Mouse (Mus musculus): ENCODE measurements at regions not wholly inside any gene's neighbourhood (a gene's known extent, or its start where the extent isn't known, plus 50 kb on each side); places are given as distances from the start of the nearest gene placed in this dataset.

DNA sequence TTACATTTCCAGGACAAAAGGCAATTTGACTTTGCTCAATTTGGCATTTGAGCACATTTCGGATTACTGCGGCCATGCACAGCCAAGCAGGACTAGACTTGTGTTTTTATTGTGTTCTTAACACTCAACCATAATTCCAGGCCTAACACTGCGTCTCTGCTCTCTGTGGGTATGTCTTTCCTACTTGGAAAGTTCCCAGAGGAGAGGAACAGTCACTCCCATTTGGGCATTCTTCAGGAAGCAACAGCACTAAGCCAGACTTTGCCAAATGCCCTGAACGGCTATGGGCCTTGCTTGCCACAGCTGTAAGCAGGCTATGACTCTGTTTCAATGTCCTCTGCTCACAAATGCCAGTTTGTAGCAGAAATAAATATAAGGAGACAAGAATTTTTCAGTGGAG is 56.5 kb upstream of the Pdk3 start:
- H3K36me3 ChIP-seq (ENCODE audit: control insufficient read depth, insufficient read depth, low read length): no peaks in the 10 kb centered on the region

DNA sequence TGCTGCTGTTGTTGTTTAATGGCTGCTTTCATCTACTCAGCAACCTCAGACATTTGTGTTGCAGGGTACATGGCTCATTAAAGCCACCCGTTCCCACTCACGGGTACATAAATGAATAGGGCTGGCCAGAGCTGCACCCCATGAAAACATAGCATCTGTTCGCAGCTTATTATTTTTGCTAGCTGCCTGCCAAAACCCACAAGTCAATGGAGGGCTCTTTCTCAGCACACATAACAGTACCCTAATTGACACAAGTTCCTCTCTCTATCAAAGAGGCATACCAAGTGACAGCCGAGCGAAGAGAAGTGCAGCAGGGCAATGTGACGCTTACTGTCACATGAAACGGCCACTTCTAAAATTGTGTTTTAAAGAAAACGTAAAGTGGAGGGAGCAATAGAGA is 57.0 kb upstream of the Pdk3 start:
- no peaks in the 10 kb centered on the region for H3K4me1 ChIP-seq (ENCODE audit: control insufficient read depth, insufficient read depth, low read length)
- no peak for TF ChIP-seq CTCF (IDR thresholded peaks at IDR 0.05; ENCODE audit: control insufficient read depth, insufficient read depth, insufficient replicate concordance, low read depth, low read length)
- no peak for TF ChIP-seq POLR2A (IDR thresholded peaks at IDR 0.05; ENCODE audit: control insufficient read depth, low read depth, low read length)
- H3K4me3 ChIP-seq (ENCODE audit: control insufficient read depth, low read depth, low read length): no peak overlapping the region
- H3K36me3 ChIP-seq (ENCODE audit: control insufficient read depth, insufficient read depth, low read length): no peaks in the 10 kb centered on the region
- H3K27me3 ChIP-seq (ENCODE audit: control insufficient read depth, insufficient read depth, low read length): no peaks in the 10 kb centered on the region
- peak overlapping the region; percentile 58 for H3K27ac ChIP-seq (ENCODE audit: control insufficient read depth, insufficient read depth, low read depth, low read length)

More for the DNA sequence above, 56.5 kb upstream of the Pdk3 start:
- Histone ChIP-seq H3K4me1 (ENCODE audit: control insufficient read depth, insufficient read depth, low read length) (no peaks in the 10 kb centered on the region), H3K4me3 (ENCODE audit: control insufficient read depth, low read depth, low read length) (no peak overlapping the region), H3K27me3 (ENCODE audit: control insufficient read depth, insufficient read depth, low read length) (no peaks in the 10 kb centered on the region), H3K27ac (ENCODE audit: control insufficient read depth, insufficient read depth, low read depth, low read length) (no peak overlapping the region)
- TF ChIP-seq CTCF (IDR thresholded peaks at IDR 0.05; ENCODE audit: control insufficient read depth, insufficient read depth, insufficient replicate concordance, low read depth, low read length) (no peak), POLR2A (IDR thresholded peaks at IDR 0.05; ENCODE audit: control insufficient read depth, low read depth, low read length) (no peak)

DNA sequence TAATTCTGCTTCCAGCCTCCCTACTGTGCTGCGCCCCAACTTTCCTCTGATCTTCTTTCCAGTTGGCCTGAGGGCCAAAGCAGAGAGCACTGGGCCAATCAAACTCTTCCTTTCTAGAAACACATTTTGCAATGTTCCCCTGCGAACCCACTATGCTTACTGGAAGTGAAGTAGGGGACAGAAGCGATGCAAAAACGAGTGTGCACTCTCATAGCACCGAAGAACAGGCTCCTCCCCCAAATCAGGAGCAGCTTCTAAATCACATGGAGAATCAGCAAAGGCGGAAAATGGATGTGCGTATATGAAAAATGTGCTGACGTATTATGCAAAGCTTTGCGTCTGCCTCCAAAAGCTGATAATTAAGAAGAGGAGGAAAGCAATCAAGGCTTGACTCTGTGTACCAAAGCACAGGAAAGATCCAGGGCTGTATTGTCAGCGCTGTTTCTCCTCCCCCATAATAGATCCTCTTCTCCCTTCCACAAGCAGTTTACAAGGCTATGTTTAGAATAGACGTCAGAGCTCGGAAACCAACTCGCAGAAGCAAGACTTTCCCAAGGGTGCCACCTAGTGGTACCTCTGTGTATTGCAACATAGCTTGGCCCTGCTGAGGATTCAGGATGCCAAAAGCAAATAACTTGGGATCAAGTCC is 57.5 kb upstream of the Pdk3 start:
- H3K4me1 ChIP-seq (ENCODE audit: control insufficient read depth, insufficient read depth, low read length): no peaks in the 10 kb centered on the region
- peak overlapping the region; percentile 42 for H3K4me3 ChIP-seq (ENCODE audit: control insufficient read depth, low read depth, low read length)
- TF ChIP-seq POLR2A (IDR thresholded peaks at IDR 0.05; ENCODE audit: control insufficient read depth, low read depth, low read length) (no peak), CTCF (IDR thresholded peaks at IDR 0.05; ENCODE audit: control insufficient read depth, insufficient read depth, insufficient replicate concordance, low read depth, low read length) (peak; percentile 53; the same call in 1 of the 2 replicates)
- H3K27ac ChIP-seq (ENCODE audit: control insufficient read depth, insufficient read depth, low read depth, low read length): peak overlapping the region; percentile 58
- no peaks in the 10 kb centered on the region for H3K36me3 ChIP-seq (ENCODE audit: control insufficient read depth, insufficient read depth, low read length)
- no peaks in the 10 kb centered on the region for H3K27me3 ChIP-seq (ENCODE audit: control insufficient read depth, insufficient read depth, low read length)

DNA sequence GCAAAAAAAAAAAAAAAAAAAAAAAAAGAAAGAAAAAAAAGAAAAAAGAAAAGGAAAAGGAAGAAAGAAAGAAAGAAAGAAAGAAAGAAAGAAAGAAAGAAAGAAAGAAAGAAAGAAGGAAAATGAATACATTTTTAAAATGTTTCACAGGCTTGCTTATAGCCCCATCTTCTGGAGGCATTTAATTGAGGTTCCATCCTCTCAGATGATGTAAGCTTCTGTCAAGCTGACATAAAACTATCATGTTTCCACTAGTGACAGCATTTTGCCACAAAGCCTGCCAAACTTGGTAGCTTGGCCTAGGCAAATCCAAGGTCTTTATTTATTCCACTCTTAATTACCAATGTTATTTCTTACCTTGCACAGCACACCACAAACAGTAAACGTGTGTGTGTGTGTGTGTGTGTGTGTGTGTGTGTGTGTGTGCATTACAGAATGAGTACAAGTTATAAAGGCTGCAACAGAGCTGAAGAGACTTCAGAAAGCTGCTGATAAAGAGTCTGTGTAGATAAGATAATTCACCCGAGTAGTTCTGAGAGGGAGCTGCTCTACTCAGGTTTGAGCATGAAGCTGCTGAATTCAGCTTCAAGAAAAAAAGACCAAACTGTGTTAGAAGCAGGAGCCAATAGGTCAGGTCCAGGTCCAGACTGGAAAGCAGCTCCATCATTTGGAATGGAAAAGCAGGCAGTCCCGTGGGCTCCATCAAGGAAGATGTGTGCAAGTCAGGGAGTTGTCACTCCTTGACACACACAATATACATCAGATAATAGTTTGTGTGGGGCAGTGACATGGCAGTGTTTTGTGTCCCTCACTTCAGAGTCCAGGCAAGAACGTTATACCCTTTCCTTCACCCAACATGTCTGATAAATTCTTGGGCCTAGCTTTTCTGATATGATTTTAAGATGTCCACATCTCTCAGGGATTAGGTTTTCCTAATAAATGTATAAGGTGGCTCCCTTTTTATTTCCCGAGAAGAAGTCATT is 65.1 kb upstream of the Pdk3 start:
- Histone ChIP-seq H3K4me3 (ENCODE audit: control insufficient read depth, low read depth, low read length) (no peak overlapping the region), H3K36me3 (ENCODE audit: control insufficient read depth, insufficient read depth, low read length) (no peaks in the 10 kb centered on the region), H3K27me3 (ENCODE audit: control insufficient read depth, insufficient read depth, low read length) (no peaks in the 10 kb centered on the region), H3K4me1 (ENCODE audit: control insufficient read depth, insufficient read depth, low read length) (no peaks in the 10 kb centered on the region), H3K27ac (ENCODE audit: control insufficient read depth, insufficient read depth, low read depth, low read length) (no peak overlapping the region)
- no peak for TF ChIP-seq POLR2A (IDR thresholded peaks at IDR 0.05; ENCODE audit: control insufficient read depth, low read depth, low read length)
- no peak for TF ChIP-seq CTCF (IDR thresholded peaks at IDR 0.05; ENCODE audit: control insufficient read depth, insufficient read depth, insufficient replicate concordance, low read depth, low read length)

GRCm38 (mm10) chrX:93903209-93903608 is 65.2 kb upstream of the AU015836 start:
- no peak overlapping the region for H3K27ac ChIP-seq (ENCODE audit: control insufficient read depth, insufficient read depth, low read depth, low read length)
- TF ChIP-seq POLR2A (IDR thresholded peaks at IDR 0.05; ENCODE audit: control insufficient read depth, low read depth, low read length) (no peak), CTCF (IDR thresholded peaks at IDR 0.05; ENCODE audit: control insufficient read depth, insufficient read depth, insufficient replicate concordance, low read depth, low read length) (no peak)
- no peaks in the 10 kb centered on the region for H3K36me3 ChIP-seq (ENCODE audit: control insufficient read depth, insufficient read depth, low read length)
- H3K4me3 ChIP-seq (ENCODE audit: control insufficient read depth, low read depth, low read length): no peak overlapping the region
- H3K27me3 ChIP-seq (ENCODE audit: control insufficient read depth, insufficient read depth, low read length): no peaks in the 10 kb centered on the region
- H3K4me1 ChIP-seq (ENCODE audit: control insufficient read depth, insufficient read depth, low read length): no peaks in the 10 kb centered on the region

- TF ChIP-seq POLR2A (IDR thresholded peaks at IDR 0.05; ENCODE audit: control insufficient read depth, low read depth, low read length) (no peak), CTCF (IDR thresholded peaks at IDR 0.05; ENCODE audit: control insufficient read depth, insufficient read depth, insufficient replicate concordance, low read depth, low read length) (no peak)
- H3K4me1 ChIP-seq (ENCODE audit: control insufficient read depth, insufficient read depth, low read length): no peaks in the 10 kb centered on the region
- no peak overlapping the region for H3K4me3 ChIP-seq (ENCODE audit: control insufficient read depth, low read depth, low read length)
- H3K36me3 ChIP-seq (ENCODE audit: control insufficient read depth, insufficient read depth, low read length): no peaks in the 10 kb centered on the region
- no peak overlapping the region for H3K27ac ChIP-seq (ENCODE audit: control insufficient read depth, insufficient read depth, low read depth, low read length)
- no peaks in the 10 kb centered on the region for H3K27me3 ChIP-seq (ENCODE audit: control insufficient read depth, insufficient read depth, low read length)
Measured at GRCm38 (mm10) chrX:93905531-93905930, 62.9 kb upstream of the AU015836 start.
